Mouse (Mus musculus): ENCODE measurements around the gene Slc37a1.
A peak's percentile ranks its signal among the peaks of the same experiment; 100 is the strongest.

DNA sequence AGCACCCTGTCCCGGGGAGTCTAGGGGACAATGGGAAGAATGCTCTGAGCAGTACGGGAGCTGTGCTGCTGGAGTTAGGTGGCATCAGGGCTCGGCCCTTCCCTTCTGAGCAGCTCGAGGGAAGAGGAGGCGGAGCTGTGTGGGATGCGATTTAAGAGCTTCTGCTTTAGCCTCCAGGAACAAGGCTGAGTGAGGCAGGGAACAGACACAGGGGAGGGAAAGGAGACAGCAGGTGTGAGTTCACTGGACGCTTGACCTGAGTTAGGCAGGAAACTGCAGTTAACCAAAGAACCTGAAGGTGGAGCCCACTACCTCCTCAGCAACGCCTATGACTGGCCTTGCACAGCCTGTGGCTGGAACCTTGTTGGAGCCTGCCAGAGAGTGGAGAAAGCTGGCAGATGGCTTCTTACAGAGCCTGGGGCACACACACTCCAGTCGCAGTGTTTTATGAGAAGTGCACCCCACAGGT, 32.1 kb upstream of the Slc37a1 start:
- peak; percentile 99 for TF ChIP-seq CTCF (IDR thresholded peaks at IDR 0.05)
- TF ChIP-seq EP300 (IDR thresholded peaks at IDR 0.05; ENCODE audit: insufficient read depth, low read depth, low read length): peak; percentile 53; the same call in 1 of the 2 replicates
- no peak for TF ChIP-seq POLR2A (IDR thresholded peaks at IDR 0.05; ENCODE audit: insufficient read depth, low read depth, low read length)
